Mouse (Mus musculus) G1E-ER4 (cell line): ENCODE results near the gene Sept8. TPM values are rescaled to one million over a fixed set of nuclear protein-coding genes. Genes with fewer than 3 reads are reported as not detected.

Experiments used
- GATA1 ChIP-seq: IDR thresholded peaks from one replicate; pipeline ENCODE4 v1.8.0; 2012; ENCODE audit warnings: low read length, inconsistent platforms
- polyA plus RNA-seq: library from polyadenylated mRNA; stranded (reverse); fragments of >175 nt; gene quantifications from 2 replicates; pipeline ENCODE4 v1.2.3, GENCODE M21; 2012

Sept8 gene
- polyA plus RNA-seq, 1 experiment = 239 TPM

DNA sequence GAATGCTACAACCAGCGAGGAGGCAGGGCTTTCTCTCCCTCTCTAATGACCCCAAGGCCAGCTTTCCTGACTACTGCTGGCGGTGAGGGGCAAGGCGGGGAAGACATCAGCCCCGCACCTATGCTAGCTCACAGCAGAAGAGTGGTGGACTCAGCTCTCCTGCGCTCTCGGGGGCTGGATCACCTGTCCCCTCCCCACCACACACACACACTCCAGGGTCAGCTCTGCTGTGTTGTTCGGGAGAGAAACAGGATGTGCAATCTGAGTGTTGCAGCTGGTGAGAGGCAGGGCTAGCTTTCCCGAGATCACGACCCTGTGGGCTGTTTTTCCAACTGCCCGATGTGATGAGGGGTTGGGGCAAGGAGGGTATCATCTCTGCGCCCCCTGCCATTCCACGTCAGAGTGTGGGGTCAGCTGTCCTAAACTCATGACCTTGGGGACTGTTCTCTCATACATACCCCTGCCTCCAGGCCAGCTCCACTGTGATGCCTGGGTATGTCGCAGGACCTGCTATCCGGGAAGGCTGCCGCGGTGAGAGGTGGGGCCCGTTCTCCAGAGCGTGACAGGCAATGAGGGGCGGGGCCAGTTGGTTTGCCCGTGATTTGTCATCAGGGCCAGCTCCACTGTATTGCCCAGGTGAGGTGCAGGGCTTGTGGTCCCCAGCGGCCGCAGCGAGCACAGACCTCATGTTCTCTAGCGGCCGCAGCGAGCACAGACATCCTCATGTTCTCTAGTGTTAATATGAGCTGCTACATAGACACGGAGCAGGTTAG, 32.0 kb upstream of the Sept8 start:
- TF ChIP-seq GATA1 = no peak

DNA sequence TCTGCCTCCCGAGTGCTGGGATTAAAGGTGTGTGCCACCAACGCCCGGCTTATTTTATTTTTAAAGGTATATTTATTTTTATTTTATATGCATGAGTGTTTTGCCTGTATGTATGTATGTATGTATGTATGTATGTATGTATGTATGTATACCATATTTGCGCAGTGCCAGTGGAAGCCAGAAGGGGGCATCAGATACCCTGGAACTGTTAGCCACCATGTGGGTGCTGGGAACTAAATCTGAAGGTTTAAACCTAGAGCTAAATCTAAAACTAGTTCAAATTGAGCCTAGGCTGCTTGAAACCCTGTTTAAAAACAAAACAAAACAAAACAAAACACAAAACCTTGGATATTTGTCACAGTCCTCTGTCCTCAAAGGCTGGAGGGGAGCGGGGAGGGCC, 30.1 kb upstream of the Sept8 start:
- TF ChIP-seq GATA1 = no peak

DNA sequence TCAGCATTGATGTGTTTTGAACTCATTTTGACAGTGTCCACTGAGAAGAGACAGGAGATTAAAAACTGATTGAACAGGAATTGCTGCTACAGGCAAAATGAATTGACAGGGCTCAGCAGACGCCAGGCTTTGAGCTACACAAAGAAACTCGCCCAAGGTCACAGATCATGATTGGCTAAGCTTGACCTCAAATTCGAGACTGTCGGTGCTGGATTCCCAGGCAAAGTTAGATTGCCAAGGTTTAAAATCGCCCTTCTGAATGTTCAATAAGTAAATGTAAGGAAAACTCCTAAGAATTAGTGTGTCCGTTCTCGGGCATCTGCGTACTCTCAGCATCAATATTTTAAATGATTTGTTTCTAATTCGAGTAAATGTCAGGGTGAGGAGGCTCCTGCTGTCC, 29.6 kb upstream of the Sept8 start:
- TF ChIP-seq GATA1 = no peak

DNA sequence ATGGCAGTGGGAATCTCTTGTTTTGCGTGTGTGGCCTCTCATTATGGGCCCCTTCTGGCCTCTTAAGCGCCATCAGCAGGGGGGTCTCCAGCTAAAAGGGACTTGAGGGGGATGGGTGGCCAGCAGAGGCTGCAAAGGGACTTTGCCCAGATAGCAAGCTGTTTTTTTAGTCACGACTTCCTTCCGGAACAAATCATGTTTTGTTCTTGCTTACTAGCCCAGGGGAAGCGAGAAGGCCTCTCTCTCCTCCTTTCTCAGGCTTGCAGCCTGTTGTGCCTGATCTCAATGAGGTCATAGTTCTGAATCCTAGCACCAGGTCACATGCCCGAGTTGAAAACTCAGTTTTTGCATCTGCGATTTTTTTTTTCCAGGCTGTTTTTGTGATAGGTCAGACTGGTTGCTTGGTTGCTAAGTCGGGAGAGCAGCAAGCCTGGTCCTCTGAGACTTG, 27.1 kb upstream of the Sept8 start:
- no peak for TF ChIP-seq GATA1

DNA sequence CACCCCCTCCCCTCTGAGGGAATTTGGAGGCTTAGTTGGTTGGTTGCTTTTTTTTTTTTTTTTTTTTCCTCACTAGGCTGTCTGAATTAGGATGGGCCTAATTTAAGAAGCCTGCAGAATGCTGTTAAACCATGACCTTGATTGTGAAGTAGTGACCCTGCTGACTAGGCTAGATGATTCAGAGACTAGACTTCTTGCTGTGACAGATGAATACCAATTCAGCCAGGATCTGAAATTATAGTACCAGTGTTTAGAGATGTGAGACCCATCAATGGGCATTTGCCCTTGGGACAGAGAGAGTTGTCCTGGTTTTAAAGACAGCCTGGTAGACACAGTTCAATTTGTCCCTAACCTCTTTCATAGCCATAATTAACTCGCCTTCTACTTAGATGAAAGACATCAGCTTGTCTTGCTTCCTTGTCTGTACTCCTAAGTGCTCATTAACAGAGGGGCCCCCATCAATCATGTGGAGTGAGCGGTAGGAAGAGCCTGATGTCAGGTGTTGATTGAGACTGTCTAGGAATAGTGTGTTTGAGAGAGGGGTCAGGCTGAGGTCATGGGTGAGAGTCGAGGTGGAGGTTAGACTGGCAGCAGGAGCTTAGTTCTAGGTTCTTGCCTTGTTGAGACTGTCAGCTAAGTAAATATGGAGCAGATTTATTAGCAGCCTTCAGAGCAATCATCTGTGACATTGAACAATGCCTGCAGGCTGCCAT, 25.7 kb upstream of the Sept8 start:
- no peak for TF ChIP-seq GATA1

DNA sequence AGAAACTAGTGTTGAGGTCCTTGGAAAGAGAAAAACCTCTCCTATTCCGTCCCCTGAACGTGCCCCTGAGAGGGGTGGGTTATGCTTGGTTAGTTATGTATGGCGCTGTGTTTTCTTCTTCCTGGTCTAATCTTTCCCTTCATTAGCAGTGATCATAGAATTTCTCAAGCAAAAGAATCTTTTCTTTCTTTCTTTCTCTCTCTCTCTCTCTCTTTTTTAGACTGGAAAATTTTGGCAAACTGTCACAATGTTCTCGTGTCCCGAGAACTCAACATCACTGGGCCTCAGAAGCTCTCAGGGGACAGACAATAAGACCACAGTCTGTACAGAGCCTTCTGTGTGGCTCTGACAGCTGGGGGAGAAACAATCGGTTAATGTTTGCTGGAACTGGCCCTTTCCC, 23.6 kb upstream of the Sept8 start:
- no peak for TF ChIP-seq GATA1

DNA sequence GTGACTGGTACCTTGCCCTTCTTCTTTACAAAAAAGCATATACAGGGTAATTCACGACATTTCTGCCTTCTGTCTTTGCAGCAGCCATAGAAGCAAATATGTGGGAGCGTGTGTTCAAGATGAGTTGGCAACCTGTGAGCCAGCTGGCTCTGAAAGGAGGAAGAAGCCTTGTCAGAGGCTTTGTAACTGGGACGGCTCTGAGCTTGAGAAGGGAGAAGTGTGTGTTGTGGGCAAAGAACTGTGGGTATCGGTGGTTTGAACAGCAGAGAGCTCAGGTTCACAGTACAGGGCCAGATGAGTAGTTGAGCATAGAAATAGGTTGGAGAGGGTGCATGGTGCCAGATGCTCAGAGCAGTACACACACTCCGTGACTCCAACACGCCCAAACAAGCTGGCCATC, 22.1 kb upstream of the Sept8 start:
- TF ChIP-seq GATA1 = no peak

DNA sequence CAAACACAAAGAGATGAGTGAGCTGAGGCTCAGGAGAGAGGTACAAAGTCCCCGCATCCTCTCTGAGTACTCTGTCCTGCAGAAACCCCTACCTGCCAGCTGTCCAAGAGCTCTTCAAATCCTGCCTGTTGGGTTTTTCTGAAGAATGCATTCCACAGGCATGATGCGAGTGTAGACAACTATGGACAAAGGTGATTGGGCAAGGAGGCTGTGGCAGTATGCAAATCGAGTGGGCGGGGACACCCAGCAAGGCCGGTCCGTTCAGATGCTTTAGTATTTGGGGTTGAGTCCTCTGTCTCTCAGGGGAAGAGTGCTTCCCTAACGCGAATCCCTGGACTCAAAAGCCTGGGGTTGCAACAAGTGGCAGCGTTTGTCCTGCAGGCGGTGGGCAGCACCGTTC, 18.5 kb upstream of the Sept8 start:
- no peak for TF ChIP-seq GATA1

DNA sequence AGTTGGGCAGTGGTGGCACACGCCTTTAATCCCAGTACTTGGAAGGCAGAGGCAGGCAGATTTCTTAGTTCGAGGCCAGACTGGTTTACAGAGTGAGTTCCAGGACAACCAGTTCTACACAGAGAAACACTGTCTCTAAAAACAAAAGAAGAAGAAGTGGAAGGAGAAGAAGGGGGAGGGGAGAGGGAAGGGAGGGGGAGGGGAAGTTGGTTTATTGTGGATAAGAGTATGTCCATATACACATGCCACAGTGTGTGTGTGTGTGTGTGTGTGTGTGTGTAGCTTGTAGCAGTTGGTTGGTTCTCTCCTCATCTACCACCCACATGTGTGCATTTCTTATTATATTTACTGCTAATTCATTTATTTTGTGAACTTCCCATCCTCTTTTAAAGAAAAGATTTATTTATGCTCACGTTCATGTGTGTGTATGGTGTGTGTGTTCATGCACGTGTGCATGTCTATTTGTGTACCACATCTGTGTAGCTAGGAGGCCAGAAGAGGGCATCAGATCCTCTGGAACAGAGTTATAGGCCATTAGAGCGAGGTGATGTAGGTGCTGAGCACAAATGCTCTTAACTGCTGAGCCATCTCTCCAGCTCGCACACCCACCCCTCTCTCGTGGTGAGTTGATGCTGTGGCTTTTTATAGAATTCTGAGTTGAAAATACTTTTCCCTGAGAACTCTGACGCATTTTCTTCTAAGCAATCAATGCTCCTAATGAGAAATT, 16.9 kb upstream of the Sept8 start:
- TF ChIP-seq GATA1 = no peak

DNA sequence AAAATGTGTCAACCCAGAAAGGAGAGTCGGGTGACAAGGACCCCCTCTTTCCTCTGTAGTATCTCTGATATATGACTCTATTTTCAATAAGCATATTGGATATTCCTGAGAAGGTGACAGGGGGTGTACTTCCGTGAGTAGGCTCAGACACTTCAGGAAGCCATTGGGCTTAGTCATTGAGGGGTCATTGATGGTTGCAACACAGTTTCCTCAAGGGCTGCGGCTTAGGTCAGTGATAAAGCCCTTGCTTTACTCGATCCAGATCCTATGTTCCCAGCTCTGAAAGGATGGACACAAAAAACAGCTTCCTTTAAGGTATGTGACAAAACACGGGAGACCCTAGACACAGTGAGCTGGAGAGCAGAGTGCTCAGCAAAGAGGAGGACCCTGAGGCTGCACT, 15.3 kb upstream of the Sept8 start:
- TF ChIP-seq GATA1 = no peak

DNA sequence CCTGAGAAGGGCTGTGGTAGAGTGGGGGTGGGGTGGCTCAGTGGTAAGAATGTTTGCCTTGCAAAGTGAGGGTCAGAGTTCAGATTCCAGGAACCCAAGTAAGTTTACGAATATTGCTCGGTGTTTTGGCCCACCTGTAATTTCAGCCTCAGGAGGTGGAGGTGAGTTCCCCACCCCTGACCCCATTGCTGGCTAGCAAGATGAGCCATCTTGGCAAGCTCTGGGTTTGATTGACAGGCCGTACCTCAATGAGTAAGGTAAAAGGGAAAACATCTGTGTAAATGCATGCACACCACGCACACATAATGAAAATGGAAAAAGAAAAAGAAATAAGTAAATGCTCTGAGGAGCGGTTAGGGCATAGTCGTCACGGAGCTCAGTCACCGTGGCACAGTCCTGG, 14.7 kb upstream of the Sept8 start:
- no peak for TF ChIP-seq GATA1

DNA sequence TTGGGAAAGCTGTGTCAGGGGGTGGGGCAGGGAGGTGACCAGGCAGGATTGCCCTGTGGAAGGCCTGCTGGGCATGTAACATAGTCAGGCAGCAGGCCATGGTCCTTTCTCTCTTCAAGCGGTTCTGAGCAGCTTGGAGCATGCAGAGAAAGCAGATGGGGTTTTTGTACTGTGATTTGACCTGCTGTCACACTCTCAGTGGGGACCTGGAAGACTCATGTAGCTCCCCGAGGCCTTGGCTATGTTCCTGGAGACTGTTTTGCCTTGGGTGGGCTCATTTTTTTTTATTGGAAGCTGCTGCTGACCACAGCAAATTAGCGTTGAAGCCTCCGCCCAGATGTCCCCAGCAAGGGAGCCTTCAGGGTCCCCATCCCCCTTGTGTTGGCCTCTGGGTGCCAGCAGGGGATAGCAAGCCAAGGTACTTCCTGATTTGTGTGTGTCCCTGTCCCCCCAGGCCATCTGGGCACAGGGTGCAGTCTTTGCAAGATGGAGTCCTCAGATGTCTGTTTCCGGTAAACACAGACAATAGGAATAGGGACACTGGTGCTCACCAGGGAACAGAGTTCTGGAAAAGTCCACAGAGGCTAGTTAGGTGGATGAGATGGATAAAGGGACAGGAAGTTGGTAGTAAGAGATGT, 13.9 kb upstream of the Sept8 start:
- TF ChIP-seq GATA1 = no peak

DNA sequence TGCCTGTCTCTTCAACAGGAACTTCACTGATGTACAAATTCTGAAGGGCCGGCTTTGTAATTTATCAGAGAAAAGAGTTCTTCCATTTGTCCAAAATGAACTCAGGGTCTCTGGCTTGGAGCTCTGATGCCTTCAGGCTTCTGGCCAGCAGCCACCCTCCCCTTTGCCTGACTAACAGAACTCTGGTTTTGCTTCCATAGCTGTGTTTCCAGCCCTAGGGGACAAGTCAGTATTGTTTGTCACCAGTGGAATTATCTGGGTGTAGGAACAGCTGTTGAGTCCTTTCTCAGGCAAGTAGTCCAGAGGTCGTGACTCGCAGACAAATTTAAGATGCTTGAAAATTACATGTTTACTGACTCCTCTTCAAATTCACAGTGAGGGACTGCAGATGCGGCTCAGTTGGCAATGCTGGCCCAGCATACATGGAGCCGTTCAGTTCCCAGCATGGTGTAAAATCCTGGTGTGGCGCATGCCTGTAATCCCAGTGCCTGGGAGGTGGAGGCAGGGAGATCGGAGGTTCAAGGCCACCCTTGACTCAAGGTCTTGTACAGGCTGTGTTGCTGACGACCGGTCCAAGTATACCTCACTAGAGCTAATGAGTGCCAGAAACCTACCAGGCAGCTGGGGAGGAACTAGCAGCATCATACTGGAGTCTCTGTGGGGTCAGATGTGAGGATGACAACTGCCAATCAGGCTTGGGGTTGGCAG, 11.8 kb upstream of the Sept8 start:
- TF ChIP-seq GATA1 = no peak

DNA sequence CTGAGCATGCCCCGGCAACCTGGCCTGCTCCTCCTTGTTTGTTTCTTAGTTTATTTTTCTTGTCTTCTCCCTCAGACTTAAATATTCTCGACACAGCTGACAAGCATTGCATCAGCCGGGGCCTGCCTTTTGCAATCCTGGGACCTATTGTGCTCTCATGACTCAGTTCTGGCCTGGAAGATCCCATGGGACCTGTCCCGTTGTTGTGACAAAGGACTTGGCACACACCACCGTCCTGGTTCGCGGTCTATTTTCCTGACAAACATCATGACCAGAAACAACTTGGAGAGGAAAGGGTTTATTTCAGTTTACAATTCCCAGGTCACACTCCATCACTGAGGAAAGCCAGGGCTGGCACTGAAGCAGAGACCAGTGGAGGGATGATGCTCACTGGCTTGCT, 10.9 kb upstream of the Sept8 start:
- no peak for TF ChIP-seq GATA1

DNA sequence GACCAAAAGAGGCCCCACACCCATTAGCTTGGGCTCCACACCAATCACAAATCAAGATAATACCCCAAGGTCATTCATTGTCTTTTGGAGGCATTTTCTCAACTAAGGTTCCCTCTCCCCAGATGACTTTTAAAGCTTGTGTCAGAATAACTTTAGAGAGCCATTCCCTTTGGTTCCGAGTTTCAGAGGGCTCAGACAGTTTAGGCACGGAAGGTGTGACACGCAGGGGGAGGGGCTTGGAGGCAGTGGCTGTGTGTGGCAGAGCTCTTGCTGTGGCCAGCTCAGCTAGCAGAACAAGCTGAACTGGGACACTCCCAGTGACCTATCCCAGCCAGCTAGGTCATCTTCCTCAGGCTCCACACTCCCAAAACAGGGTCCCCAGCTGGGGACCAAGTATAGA, 10.5 kb upstream of the Sept8 start:
- TF ChIP-seq GATA1 = no peak
